Mouse (Mus musculus) brain, embryonic 14.5 days (tissue): Measurements from ENCODE around the gene Spata31d1a.
"Not testable (repeated sequence)": the region's sequence is repeated elsewhere in the genome, so short reads cannot be mapped to it uniquely, and the experiment has no call there.

ENCODE experiments used
- CTCF ChIP-seq: fragments of 200-500 bp; IDR thresholded peaks from 2 replicates; pipeline ENCODE4 v1.5.1; 2012; ENCODE audit warnings: inconsistent platforms, mild to moderate bottlenecking, moderate library complexity, borderline replicate concordance; ENCODE audit not compliant: insufficient read depth, insufficient read length; ENCODE audit errors: extremely low read depth
- POLR2A ChIP-seq: fragments of 200-500 bp; IDR thresholded peaks from 2 replicates; pipeline ENCODE4 v1.6.1; 2012; ENCODE audit warnings: mild to moderate bottlenecking, inconsistent platforms, borderline replicate concordance; ENCODE audit not compliant: poor library complexity, insufficient read depth, insufficient read length, severe bottlenecking; ENCODE audit errors: extremely low read depth

GRCm38 (mm10) chr13:59734347-59734746 is 24.2 kb upstream of the Spata31d1a start:
- not testable (repeated sequence) for TF ChIP-seq CTCF, POLR2A
